Mouse (Mus musculus): ENCODE data around the gene Pced1b. TPM values are rescaled to one million over a fixed set of nuclear protein-coding genes. Genes with fewer than 3 reads are reported as not detected.
"Not testable (repeated sequence)": the region's sequence is repeated elsewhere in the genome, so short reads cannot be mapped to it uniquely, and the experiment has no call there.

Pced1b gene
- total and polyA plus RNA-seq, 2 experiments from 2014 or later: 0.89 to 2.6 TPM

DNA sequence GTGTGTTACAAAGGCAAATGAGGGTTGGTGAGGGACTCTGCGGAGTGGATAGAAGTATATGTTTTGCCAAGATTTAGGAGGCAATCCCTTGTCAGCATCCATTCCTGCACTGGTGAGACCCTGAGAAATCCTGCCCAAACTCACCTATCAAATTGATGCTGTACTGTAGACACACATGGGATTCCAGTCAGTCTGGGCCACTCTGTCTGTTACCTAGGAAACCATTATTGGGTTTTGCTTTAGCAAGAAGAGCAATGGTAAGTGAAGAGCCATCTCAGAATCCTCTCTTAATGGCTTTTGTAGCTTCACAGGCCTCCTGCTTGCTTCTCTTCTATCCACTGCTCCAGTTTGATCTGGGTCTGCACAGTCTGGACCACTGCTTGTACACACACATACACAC is 110.1 kb downstream of the Pced1b start:
- Histone ChIP-seq H3K9ac (replicated peaks; ENCODE audit: low read depth, low read length) (no peak overlapping the region), H3K9me3 (replicated peaks; ENCODE audit: control insufficient read depth, low read length) (no peaks in the 10 kb centered on the region), H3K36me3 (replicated peaks; ENCODE audit: control insufficient read depth, insufficient read depth, low read length) (no peaks in the 10 kb centered on the region), H3K27me3 (ENCODE audit: control insufficient read depth, insufficient read depth, low read length) (no peaks in the 10 kb centered on the region), H3K4me3 (ENCODE audit: low read depth, low read length) (no peak overlapping the region), H3K4me2 (ENCODE audit: low read depth, low read length) (no peak overlapping the region), H3K4me1 (ENCODE audit: control insufficient read depth, insufficient read depth) (no peaks in the 10 kb centered on the region), H3K27ac (ENCODE audit: low read depth) (no peak overlapping the region)
- TF ChIP-seq EP300 (IDR thresholded peaks at IDR 0.05; ENCODE audit: low read depth) (no peak), CTCF (IDR thresholded peaks at IDR 0.05; ENCODE audit: low read depth) (no peak)
- WGBS: 93% methylated on average over 1 of the region's 1 CpGs
- DNase-seq (ENCODE audit: low spot score) (no peak), ATAC-seq (ENCODE audit: insufficient read depth, low read depth) (no peak)

GRCm38 (mm10) chr15:97360842-97361770 is 114.2 kb downstream of the Pced1b start:
- WGBS: 73% methylated on average over 23 of the region's 23 CpGs

DNA sequence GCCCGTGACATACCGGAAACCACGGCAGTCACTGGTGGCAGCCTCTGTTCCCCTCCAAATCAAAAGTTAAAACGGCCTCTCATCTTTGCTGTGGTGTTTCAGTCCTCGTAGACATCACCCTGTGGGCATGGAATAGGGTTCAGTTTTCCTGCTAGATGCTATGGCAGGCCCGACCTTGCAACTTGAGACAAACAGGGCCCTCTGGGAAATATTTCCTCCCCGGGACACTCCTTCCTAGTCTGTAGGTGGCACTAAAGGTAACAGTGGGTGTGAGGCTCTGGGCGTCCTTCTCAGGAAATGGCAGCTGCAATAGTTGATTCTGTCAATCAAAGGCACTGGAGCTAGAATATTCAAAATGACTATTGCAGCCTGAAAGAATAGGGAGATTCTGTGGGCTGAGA is 114.9 kb downstream of the Pced1b start:
- H3K4me1 ChIP-seq (ENCODE audit: control insufficient read depth, insufficient read depth): no peaks in the 10 kb centered on the region

More at GRCm38 (mm10) chr15:97360842-97361770, 114.2 kb downstream of the Pced1b start:
- Histone ChIP-seq H3K27me3 (ENCODE audit: control insufficient read depth, insufficient read depth, low read length) (no peaks in the 10 kb centered on the region), H3K9ac (replicated peaks; ENCODE audit: low read depth, low read length) (no peak overlapping the region), H3K4me2 (ENCODE audit: low read depth, low read length) (peak overlapping the region; percentile 26; the same call in 1 of the 2 replicates), H3K9me3 (replicated peaks; ENCODE audit: control insufficient read depth, low read length) (no peaks in the 10 kb centered on the region), H3K27ac (ENCODE audit: low read depth) (no peak overlapping the region), H3K4me3 (ENCODE audit: low read depth, low read length) (no peak overlapping the region; the same call in 1 of the 2 replicates), H3K36me3 (replicated peaks; ENCODE audit: control insufficient read depth, insufficient read depth, low read length) (no peaks in the 10 kb centered on the region), H3K4me1 (ENCODE audit: control insufficient read depth, insufficient read depth) (no peaks in the 10 kb centered on the region)
- TF ChIP-seq EP300 (IDR thresholded peaks at IDR 0.05; ENCODE audit: low read depth): no peak
- no peak for TF ChIP-seq CTCF (IDR thresholded peaks at IDR 0.05; ENCODE audit: low read depth)
- no peak for DNase-seq (ENCODE audit: low spot score)
- no peak for ATAC-seq (ENCODE audit: insufficient read depth, low read depth)

GRCm38 (mm10) chr15:97364271-97364670 is 117.4 kb downstream of the Pced1b start:
- H3K4me3 ChIP-seq (ENCODE audit: low read depth, low read length); ATAC-seq (ENCODE audit: insufficient read depth, low read depth); H3K4me2 ChIP-seq (ENCODE audit: low read depth, low read length); DNase-seq (ENCODE audit: low spot score); H3K27ac ChIP-seq (ENCODE audit: low read depth); H3K9ac ChIP-seq (replicated peaks; ENCODE audit: low read depth, low read length); H3K36me3 ChIP-seq (replicated peaks; ENCODE audit: control insufficient read depth, insufficient read depth, low read length); H3K27me3 ChIP-seq (ENCODE audit: control insufficient read depth, insufficient read depth, low read length); H3K9me3 ChIP-seq (replicated peaks; ENCODE audit: control insufficient read depth, low read length); H3K4me1 ChIP-seq (ENCODE audit: control insufficient read depth, insufficient read depth): not testable (repeated sequence)
- WGBS: 76% methylated on average over 3 of the region's 3 CpGs

More for the DNA sequence above, 114.9 kb downstream of the Pced1b start:
- H3K9me3 ChIP-seq (replicated peaks; ENCODE audit: control insufficient read depth, low read length): no peaks in the 10 kb centered on the region
- DNase-seq (ENCODE audit: low spot score) (no peak), ATAC-seq (ENCODE audit: insufficient read depth, low read depth) (no peak)
- no peak overlapping the region; the same call in 1 of the 2 replicates for H3K4me3 ChIP-seq (ENCODE audit: low read depth, low read length)
- no peaks in the 10 kb centered on the region for H3K36me3 ChIP-seq (replicated peaks; ENCODE audit: control insufficient read depth, insufficient read depth, low read length)
- H3K4me2 ChIP-seq (ENCODE audit: low read depth, low read length): peak overlapping the region; percentile 20; the same call in 1 of the 2 replicates
- TF ChIP-seq EP300 (IDR thresholded peaks at IDR 0.05; ENCODE audit: low read depth) (no peak), CTCF (IDR thresholded peaks at IDR 0.05; ENCODE audit: low read depth) (no peak)
- no peak overlapping the region for H3K27ac ChIP-seq (ENCODE audit: low read depth)
- no peaks in the 10 kb centered on the region for H3K27me3 ChIP-seq (ENCODE audit: control insufficient read depth, insufficient read depth, low read length)
- no peak overlapping the region for H3K9ac ChIP-seq (replicated peaks; ENCODE audit: low read depth, low read length)
- 71% methylated on average over 8 of the region's 8 CpGs for WGBS

DNA sequence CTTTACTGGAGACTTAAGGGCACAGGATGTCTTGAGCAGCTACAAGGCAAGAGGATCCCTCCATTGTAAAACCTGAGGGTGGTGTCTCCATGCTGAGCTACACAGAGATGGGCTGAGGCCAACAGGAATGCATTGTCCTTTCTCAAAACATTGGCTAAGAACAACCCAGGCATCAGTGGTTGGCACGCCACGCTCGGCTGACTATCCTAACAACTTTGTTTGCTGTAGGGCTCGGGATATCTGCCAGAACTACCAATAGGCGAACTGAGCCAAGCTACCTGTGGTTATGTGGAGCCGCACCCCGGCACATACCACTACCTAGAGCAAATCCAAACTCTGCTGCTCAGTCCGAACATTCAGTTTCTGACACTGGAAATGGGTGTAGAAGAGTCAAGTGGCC is 118.1 kb downstream of the Pced1b start:
- Histone ChIP-seq H3K9ac (replicated peaks; ENCODE audit: low read depth, low read length) (no peak overlapping the region), H3K4me1 (ENCODE audit: control insufficient read depth, insufficient read depth) (no peaks in the 10 kb centered on the region), H3K9me3 (replicated peaks; ENCODE audit: control insufficient read depth, low read length) (no peaks in the 10 kb centered on the region), H3K36me3 (replicated peaks; ENCODE audit: control insufficient read depth, insufficient read depth, low read length) (no peaks in the 10 kb centered on the region), H3K27ac (ENCODE audit: low read depth) (no peak overlapping the region), H3K4me2 (ENCODE audit: low read depth, low read length) (no peak overlapping the region), H3K4me3 (ENCODE audit: low read depth, low read length) (no peak overlapping the region), H3K27me3 (ENCODE audit: control insufficient read depth, insufficient read depth, low read length) (no peaks in the 10 kb centered on the region)
- ATAC-seq (ENCODE audit: insufficient read depth, low read depth): no peak
- TF ChIP-seq EP300 (IDR thresholded peaks at IDR 0.05; ENCODE audit: low read depth) (no peak), CTCF (IDR thresholded peaks at IDR 0.05; ENCODE audit: low read depth) (no peak)
- WGBS: 89% methylated on average over 8 of the region's 8 CpGs
- DNase-seq (ENCODE audit: low spot score): no peak
